Mouse (Mus musculus) midbrain, embryonic 12.5 days (tissue): ENCODE results near the gene Ccn2. TPM values are rescaled to one million over a fixed set of nuclear protein-coding genes. Genes with fewer than 3 reads are reported as not detected.

Experiments
- ATAC-seq: fragments of 200-750 bp; cut with Nextera tagmentation; 2 replicates; pipeline ENCODE4 v1.8.0; 2017; ENCODE audit warnings: low read depth, moderate TSS enrichment, moderate library complexity; ENCODE audit not compliant: low FRiP score
- H3K27ac ChIP-seq: fragments of 300-500 bp; sonication (generic); replicated peaks from 2 replicates; pipeline ENCODE4 v1.5.1; 2016; ENCODE audit warnings: mild to moderate bottlenecking
- H3K27me3 ChIP-seq: fragments of 300-500 bp; sonication (generic); 2 replicates; pipeline ENCODE4 v1.6.1; 2016; ENCODE audit warnings: mild to moderate bottlenecking
- H3K36me3 ChIP-seq: fragments of 300-500 bp; sonication (generic); 2 replicates; pipeline ENCODE4 v1.6.1; 2016
- H3K4me1 ChIP-seq: fragments of 300-500 bp; sonication (generic); 2 replicates; pipeline ENCODE4 v1.6.1; 2016
- H3K4me2 ChIP-seq: fragments of 300-500 bp; sonication (generic); replicated peaks from 2 replicates; pipeline ENCODE4 v1.6.1; 2016; ENCODE audit warnings: mild to moderate bottlenecking, moderate library complexity
- H3K4me3 ChIP-seq: fragments of 300-500 bp; sonication (generic); 2 replicates; pipeline ENCODE4 v1.5.1; 2016; ENCODE audit warnings: mild to moderate bottlenecking
- H3K9ac ChIP-seq: fragments of 300-500 bp; sonication (generic); replicated peaks from 2 replicates; pipeline ENCODE4 v1.6.1; 2016; ENCODE audit warnings: mild to moderate bottlenecking, moderate library complexity
- H3K9me3 ChIP-seq: fragments of 300-500 bp; sonication (generic); 2 replicates; pipeline ENCODE4 v1.6.1; 2016; ENCODE audit warnings: mild to moderate bottlenecking
- WGBS: fragments of 180-500 bp; shearing (Covaris S2); methylation state at CpG from one replicate; pipeline ENCODE4 v1.1.7; 2016; 5-methylcytosine and 5-hydroxymethylcytosine counted together
- polyA plus RNA-seq: library from polyadenylated mRNA; unstranded; fragments of >200 nt; fragmentation: Nextera tagmentation; extraction: Ambion mirVana; gene quantifications from 2 replicates; pipeline ENCODE4 v1.2.1, GENCODE M21; 2016

The Ccn2 gene
- polyA plus RNA-seq, 1 experiment from 2014 or later, result 6.2 TPM

DNA sequence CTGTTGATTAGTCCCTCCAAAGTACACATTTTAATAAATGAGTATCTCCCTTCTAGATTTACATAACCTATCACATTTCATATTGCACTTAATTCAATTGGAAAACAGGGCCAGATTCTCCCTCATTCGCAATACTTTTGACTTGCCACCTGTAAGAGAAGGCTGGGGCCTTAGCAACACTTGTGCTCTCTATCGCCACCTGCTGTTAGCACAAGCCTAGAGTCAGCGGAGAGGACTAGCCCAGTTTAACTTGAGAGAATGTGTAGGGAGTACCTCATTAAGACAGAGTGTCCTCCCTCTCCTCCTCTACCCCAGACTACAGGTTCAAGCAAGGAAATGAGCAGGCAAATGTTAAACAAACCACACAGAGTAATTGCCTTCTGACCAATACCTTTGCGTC is 4.1 kb upstream of the Ccn2 start:
- peaks cover 4% of the 10 kb centered on the region; the same call in 1 of the 2 replicates for H3K27me3 ChIP-seq
- peaks cover 7% of the 10 kb centered on the region for H3K4me1 ChIP-seq
- H3K9me3 ChIP-seq, result no peaks in the 10 kb centered on the region
- H3K4me3 ChIP-seq, result no peak overlapping the region
- H3K4me2 ChIP-seq, result no peak overlapping the region
- WGBS, result 12% methylated on average over 4 of the region's 4 CpGs
- no peak overlapping the region for H3K27ac ChIP-seq
- no peak overlapping the region for H3K9ac ChIP-seq
- no peaks in the 10 kb centered on the region for H3K36me3 ChIP-seq
- peak; percentile 55 for ATAC-seq

DNA sequence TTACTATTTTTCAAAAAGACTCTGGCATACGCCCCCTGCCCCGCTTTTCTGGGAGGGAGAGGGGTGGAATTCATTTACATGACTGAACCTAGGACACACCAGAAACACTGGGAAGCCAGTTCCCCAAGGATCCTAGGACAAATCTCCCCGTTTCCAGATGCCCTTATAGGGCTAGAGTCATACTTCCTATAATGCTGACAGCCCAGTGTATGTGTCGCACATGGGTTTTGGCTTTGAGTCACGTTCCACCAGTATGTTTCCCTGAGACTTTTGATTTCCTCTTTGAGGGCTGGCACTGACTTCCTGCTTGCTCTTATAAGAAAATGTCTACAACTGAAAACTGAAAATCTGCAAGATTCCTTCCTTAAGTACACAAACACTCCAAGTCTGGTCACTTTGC is 3.5 kb upstream of the Ccn2 start:
- H3K4me2 ChIP-seq, result no peak overlapping the region
- H3K4me1 ChIP-seq, result peaks cover 13% of the 10 kb centered on the region
- WGBS, result 70% methylated on average over 5 of the region's 5 CpGs
- no peaks in the 10 kb centered on the region for H3K9me3 ChIP-seq
- no peak for ATAC-seq
- H3K27ac ChIP-seq, result no peak overlapping the region
- H3K27me3 ChIP-seq, result peaks cover 10% of the 10 kb centered on the region; the same call in 1 of the 2 replicates
- no peaks in the 10 kb centered on the region for H3K36me3 ChIP-seq
- no peak overlapping the region for H3K4me3 ChIP-seq
- no peak overlapping the region for H3K9ac ChIP-seq

DNA sequence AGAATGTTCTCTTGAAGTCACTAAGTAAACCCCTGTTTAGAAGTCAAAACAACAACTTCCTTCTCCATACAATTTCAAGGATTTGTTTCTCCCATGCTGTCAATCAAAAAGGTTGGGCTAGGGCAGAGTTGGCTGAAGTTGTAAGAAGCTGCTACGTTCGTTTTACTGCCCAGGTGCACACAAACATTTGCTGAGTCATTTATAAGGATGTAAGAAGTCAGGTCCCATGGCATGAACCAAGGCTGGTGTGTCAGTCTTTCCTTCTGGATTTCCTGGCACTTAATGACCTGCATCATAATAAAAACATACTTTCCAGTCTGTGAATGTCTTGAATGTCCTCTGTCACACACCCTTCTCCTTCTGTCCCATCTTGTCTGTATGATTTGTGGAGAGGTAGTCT is 2.9 kb upstream of the Ccn2 start:
- no peak overlapping the region for H3K27ac ChIP-seq
- peaks cover 14% of the 10 kb centered on the region for H3K4me1 ChIP-seq
- 80% methylated on average over 2 of the region's 2 CpGs for WGBS
- no peaks in the 10 kb centered on the region for H3K9me3 ChIP-seq
- H3K9ac ChIP-seq, result no peak overlapping the region
- H3K27me3 ChIP-seq, result peaks cover 11% of the 10 kb centered on the region; the same call in 1 of the 2 replicates
- H3K4me3 ChIP-seq, result no peak overlapping the region
- ATAC-seq, result no peak
- H3K4me2 ChIP-seq, result no peak overlapping the region
- H3K36me3 ChIP-seq, result no peaks in the 10 kb centered on the region

DNA sequence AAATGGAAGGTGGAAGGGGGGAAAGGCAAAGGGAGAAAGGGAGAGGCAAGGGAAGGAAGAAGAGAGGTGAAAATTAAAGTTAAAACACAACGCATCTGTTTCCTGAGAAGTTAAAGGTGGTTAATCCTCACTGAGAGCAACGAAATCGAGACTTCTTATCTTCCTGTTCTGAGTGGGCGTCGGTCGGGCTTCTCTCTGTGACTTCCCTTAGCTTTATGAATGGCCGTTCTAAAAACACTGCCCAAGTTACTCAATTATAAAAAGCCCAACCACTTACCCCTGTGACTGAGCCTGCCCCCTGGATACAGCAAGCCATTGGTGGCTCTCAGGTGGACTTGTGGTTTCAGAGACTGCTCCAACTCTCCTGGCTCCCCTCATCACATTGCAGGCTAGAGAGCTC is 2.3 kb upstream of the Ccn2 start:
- ATAC-seq, result no peak
- Histone ChIP-seq H3K4me3 (no peak overlapping the region), H3K27me3 (peaks cover 11% of the 10 kb centered on the region; the same call in 1 of the 2 replicates), H3K9me3 (no peaks in the 10 kb centered on the region), H3K27ac (no peak overlapping the region), H3K36me3 (no peaks in the 10 kb centered on the region), H3K4me2 (no peak overlapping the region), H3K4me1 (peaks cover 14% of the 10 kb centered on the region), H3K9ac (no peak overlapping the region)
- WGBS, result 76% methylated on average over 7 of the region's 7 CpGs

DNA sequence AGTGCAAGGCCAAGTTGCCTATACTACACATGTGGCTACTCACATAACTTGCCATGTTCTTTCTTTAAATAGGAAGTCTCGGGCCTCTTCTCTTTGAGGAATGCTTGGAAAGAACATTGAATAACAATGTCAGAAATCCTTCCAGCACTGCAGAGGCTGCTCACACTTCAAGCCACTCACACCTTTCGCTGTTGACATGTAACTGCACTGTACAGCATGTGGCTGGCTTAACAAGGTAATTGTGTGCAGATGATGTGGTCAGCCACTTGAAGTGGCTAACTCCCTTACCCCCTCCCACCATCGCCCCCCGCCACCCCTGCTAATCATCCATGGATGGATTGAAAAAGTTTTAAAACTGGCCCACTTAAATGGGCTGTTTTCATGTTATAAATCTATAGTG is 1.7 kb upstream of the Ccn2 start:
- Histone ChIP-seq H3K9me3 (no peaks in the 10 kb centered on the region), H3K9ac (no peak overlapping the region), H3K4me2 (no peak overlapping the region), H3K27me3 (peaks cover 11% of the 10 kb centered on the region; the same call in 1 of the 2 replicates), H3K27ac (no peak overlapping the region), H3K4me1 (peaks cover 14% of the 10 kb centered on the region), H3K4me3 (no peak overlapping the region), H3K36me3 (no peaks in the 10 kb centered on the region)
- ATAC-seq, result no peak
- 72% methylated on average over 4 of the region's 4 CpGs for WGBS

DNA sequence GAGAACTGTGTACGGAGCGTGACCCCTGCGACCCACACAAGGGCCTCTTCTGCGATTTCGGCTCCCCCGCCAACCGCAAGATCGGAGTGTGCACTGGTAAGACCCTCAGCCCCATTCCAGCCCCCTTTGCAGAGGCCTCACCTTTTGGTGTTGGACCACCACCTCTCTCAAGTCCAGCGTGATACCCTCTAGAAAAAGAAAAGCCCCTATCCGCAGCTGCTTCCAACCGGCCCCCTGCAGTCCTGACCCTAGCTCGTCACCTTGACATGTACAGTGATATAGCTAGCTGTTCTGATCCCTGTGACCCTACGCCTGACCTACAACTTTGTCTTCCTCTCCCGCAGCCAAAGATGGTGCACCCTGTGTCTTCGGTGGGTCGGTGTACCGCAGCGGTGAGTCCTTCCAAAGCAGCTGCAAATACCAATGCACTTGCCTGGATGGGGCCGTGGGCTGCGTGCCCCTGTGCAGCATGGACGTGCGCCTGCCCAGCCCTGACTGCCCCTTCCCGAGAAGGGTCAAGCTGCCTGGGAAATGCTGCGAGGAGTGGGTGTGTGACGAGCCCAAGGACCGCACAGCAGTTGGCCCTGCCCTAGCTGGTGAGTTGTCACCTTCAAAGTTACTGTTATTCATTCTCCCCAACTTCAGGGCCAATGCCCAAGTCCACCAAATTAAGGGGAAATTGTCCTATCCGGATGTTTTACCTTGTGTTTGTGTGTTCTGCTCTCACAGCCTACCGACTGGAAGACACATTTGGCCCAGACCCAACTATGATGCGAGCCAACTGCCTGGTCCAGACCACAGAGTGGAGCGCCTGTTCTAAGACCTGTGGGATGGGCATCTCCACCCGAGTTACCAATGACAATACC is 994 bp downstream of the Ccn2 start:
- H3K27me3 ChIP-seq, result peaks cover 11% of the 10 kb centered on the region; the same call in 1 of the 2 replicates
- WGBS, result 12% methylated on average over 31 of the region's 31 CpGs
- peak; percentile 24 for ATAC-seq
- H3K36me3 ChIP-seq, result no peaks in the 10 kb centered on the region
- H3K27ac ChIP-seq, result peak overlapping the region; percentile 78
- H3K4me2 ChIP-seq, result peak overlapping the region; percentile 66
- peak overlapping the region; percentile 68 for H3K4me3 ChIP-seq
- peak overlapping the region; percentile 68 for H3K9ac ChIP-seq
- H3K9me3 ChIP-seq, result no peaks in the 10 kb centered on the region
- peaks cover 10% of the 10 kb centered on the region; the same call in 1 of the 2 replicates for H3K4me1 ChIP-seq

DNA sequence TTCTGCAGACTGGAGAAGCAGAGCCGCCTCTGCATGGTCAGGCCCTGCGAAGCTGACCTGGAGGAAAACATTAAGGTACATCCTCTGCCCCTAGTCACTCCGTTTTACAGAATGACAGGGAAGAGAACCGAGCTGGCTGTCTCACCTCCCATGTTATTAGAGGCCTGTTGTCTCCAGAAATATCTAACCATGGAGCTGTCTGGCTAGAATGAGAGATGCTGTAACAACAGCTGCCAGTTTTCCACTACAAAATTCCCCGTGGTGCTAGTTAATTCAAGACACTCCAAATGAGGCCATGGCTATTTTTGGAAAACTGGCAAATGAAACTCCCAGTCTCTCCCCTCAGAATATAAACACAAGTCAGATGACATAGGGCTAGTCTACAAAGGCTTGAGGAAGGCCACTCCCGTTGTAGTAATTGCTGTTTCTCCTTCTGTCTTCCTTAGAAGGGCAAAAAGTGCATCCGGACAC is 1.7 kb downstream of the Ccn2 start:
- WGBS, result 67% methylated on average over 7 of the region's 7 CpGs
- Histone ChIP-seq H3K4me3 (no peak overlapping the region), H3K27me3 (peaks cover 11% of the 10 kb centered on the region; the same call in 1 of the 2 replicates), H3K9ac (no peak overlapping the region), H3K4me1 (peaks cover 10% of the 10 kb centered on the region; the same call in 1 of the 2 replicates), H3K27ac (no peak overlapping the region), H3K9me3 (no peaks in the 10 kb centered on the region), H3K4me2 (peak overlapping the region; percentile 66; the same call in 1 of the 2 replicates), H3K36me3 (no peaks in the 10 kb centered on the region)
- ATAC-seq, result no peak

DNA sequence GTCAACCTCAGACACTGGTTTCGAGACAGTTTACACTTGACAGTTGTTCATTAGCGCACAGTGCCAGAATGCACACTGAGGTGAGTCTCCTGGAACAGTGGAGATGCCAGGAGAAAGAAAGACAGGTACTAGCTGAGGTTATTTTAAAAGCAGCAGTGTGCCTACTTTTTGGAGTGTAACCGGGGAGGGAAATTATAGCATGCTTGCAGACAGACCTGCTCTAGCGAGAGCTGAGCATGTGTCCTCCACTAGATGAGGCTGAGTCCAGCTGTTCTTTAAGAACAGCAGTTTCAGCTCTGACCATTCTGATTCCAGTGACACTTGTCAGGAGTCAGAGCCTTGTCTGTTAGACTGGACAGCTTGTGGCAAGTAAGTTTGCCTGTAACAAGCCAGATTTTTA is 2.5 kb downstream of the Ccn2 start:
- 86% methylated on average over 4 of the region's 4 CpGs for WGBS
- no peaks in the 10 kb centered on the region for H3K9me3 ChIP-seq
- no peak overlapping the region for H3K27ac ChIP-seq
- H3K27me3 ChIP-seq, result peaks cover 11% of the 10 kb centered on the region; the same call in 1 of the 2 replicates
- H3K4me3 ChIP-seq, result no peak overlapping the region
- H3K36me3 ChIP-seq, result no peaks in the 10 kb centered on the region
- peaks cover 10% of the 10 kb centered on the region; the same call in 1 of the 2 replicates for H3K4me1 ChIP-seq
- H3K9ac ChIP-seq, result no peak overlapping the region
- H3K4me2 ChIP-seq, result no peak overlapping the region
- ATAC-seq, result no peak

DNA sequence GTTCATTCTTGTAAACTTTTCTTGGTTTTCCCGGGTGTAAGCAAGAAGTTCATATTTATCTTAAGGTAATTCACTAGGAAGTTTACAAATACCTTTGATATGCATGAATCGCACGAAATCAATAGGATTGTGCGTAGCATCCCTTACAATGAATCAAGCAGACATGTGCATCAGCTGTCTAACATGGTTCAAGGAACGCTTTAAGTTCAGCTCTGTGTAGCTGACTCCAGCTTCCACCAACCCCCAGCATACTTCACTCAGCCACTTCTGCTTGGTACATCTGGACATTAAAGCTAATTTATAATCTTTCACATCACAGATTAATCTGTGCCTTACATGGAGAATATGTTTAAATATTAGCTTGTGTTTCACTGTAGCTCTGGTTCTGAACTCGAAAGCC is 3.5 kb downstream of the Ccn2 start:
- ATAC-seq, result no peak

DNA sequence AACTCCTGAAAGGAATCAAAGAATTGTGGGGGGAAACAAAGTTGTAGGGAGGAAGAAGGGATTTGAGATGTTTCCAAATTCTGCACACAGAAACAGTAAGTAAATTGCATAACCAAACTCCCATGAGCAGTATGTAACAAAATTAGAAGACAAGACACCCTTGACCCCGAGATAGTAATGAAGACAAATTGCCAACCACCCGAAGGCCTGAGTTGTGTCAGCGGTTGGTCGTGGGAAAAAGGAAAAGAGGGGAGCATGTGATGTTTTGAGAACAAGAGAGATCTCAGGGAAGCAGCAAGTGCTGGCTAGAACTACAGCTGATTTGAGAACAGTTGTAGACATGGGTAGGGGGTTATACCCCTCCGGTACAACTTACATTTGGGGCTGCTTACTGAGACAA is 4.6 kb downstream of the Ccn2 start:
- ATAC-seq, result no peak
- 88% methylated on average over 5 of the region's 5 CpGs for WGBS

More for the DNA sequence above, 3.5 kb downstream of the Ccn2 start:
- Histone ChIP-seq H3K9ac (no peak overlapping the region), H3K36me3 (no peaks in the 10 kb centered on the region), H3K27me3 (peaks cover 11% of the 10 kb centered on the region; the same call in 1 of the 2 replicates), H3K27ac (no peak overlapping the region), H3K4me1 (peaks cover 10% of the 10 kb centered on the region; the same call in 1 of the 2 replicates), H3K4me2 (no peak overlapping the region), H3K4me3 (no peak overlapping the region), H3K9me3 (no peaks in the 10 kb centered on the region)
- 84% methylated on average over 6 of the region's 6 CpGs for WGBS

DNA sequence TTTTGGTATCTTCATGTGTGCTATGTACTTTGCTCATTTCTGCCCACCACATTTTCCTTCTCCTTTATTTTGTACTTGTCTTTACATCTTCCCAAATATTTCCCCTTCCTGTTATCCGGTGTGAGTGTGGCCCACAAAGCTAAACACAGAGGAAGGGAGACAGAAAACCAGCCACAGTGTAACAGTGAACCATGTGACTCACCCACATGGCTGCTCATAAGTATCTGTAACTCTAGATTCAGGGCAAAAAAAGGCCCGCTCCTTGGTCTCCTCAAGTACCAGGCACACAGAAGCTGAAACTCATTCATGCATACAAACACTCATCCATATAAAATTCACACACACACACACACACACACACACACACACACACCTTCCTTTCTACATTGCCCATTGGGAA is 7.8 kb downstream of the Ccn2 start:
- H3K4me2 ChIP-seq, result no peak overlapping the region
- WGBS, result 89% methylated on average over 2 of the region's 2 CpGs
- no peak overlapping the region for H3K4me3 ChIP-seq
- no peaks in the 10 kb centered on the region for H3K27me3 ChIP-seq
- H3K27ac ChIP-seq, result no peak overlapping the region
- H3K36me3 ChIP-seq, result no peaks in the 10 kb centered on the region
- 0 out of 2 replicates have a peak, but pooled peaks cover 2% of the 10 kb centered on the region for H3K9me3 ChIP-seq
- H3K4me1 ChIP-seq, result no peaks in the 10 kb centered on the region
- no peak for ATAC-seq
- no peak overlapping the region for H3K9ac ChIP-seq

More for the DNA sequence above, 4.6 kb downstream of the Ccn2 start:
- Histone ChIP-seq H3K4me2 (no peak overlapping the region), H3K4me1 (peaks cover 10% of the 10 kb centered on the region; the same call in 1 of the 2 replicates), H3K27ac (no peak overlapping the region), H3K36me3 (no peaks in the 10 kb centered on the region), H3K9ac (no peak overlapping the region), H3K27me3 (peaks cover 11% of the 10 kb centered on the region; the same call in 1 of the 2 replicates), H3K4me3 (no peak overlapping the region), H3K9me3 (0 out of 2 replicates have a peak, but pooled peaks cover 2% of the 10 kb centered on the region)

DNA sequence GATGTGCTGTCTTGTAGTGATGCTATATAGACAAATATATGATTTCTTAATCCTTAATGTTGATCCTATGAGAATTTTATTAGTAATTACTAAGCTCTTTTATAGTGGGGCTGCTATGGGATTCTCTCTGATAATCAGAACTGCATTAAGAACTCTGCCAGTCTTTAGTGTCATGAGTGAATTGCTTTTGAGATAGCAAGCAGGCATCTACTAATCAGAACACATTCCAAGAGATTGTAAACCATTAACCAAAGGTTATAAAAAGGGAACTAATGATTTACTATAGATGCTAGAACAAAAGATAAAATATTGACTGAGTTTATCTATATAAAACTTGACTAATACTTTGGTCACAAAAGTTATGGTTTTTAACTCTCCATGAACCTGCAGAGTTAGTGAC is 8.5 kb downstream of the Ccn2 start:
- Histone ChIP-seq H3K4me2 (no peak overlapping the region), H3K9me3 (0 out of 2 replicates have a peak, but pooled peaks cover 2% of the 10 kb centered on the region), H3K27me3 (no peaks in the 10 kb centered on the region), H3K27ac (no peak overlapping the region), H3K4me1 (no peaks in the 10 kb centered on the region), H3K9ac (no peak overlapping the region), H3K36me3 (no peaks in the 10 kb centered on the region), H3K4me3 (no peak overlapping the region)
- ATAC-seq, result no peak
